Mouse (Mus musculus): ENCODE measurements at regions not wholly inside any gene's neighbourhood (a gene's known extent, or its start where the extent isn't known, plus 50 kb on each side); places are given as distances from the start of the nearest gene placed in this dataset.
A peak's percentile ranks its signal among the peaks of the same experiment; 100 is the strongest.

GRCm38 (mm10) chrX:163669886-163670285 is 91.2 kb downstream of the Rnf138rt1 start:
- peak in 1 of 2 experiments; percentile 2 for DNase-seq (ENCODE audit: low spot score in 2 of 2)
